Mouse (Mus musculus) CH12.LX (cell line): ENCODE results near the gene Tnfsf4. TPM values are rescaled to one million over a fixed set of nuclear protein-coding genes. Genes with fewer than 3 reads are reported as not detected.

Source experiments
- DNase-seq: peaks from one replicate; pipeline ENCODE4 v3.0.0-alpha.2; 2013; ENCODE audit errors: extremely low read depth
- H3K27ac ChIP-seq: 2 replicates; pipeline ENCODE4 v1.5.1; 2012; ENCODE audit warnings: low read depth, mild to moderate bottlenecking, control low read depth, moderate library complexity; ENCODE audit not compliant: insufficient read depth
- H3K27me3 ChIP-seq: replicated peaks from 2 replicates; pipeline ENCODE3; 2012; ENCODE audit warnings: inconsistent platforms
- H3K36me3 ChIP-seq, 2 experiments: replicated peaks in 1 of 2; 2 replicates each; pipeline versions ENCODE3 to v1.6.1; 2012; ENCODE audit warnings: inconsistent platforms in 1 of 2, low read length in 1 of 2, mild to moderate bottlenecking in 1 of 2, mixed read lengths in 1 of 2, moderate library complexity in 1 of 2; ENCODE audit not compliant: control insufficient read depth in 1 of 2, insufficient read depth in 1 of 2
- H3K4me1 ChIP-seq, 2 experiments: 2 replicates each; pipeline ENCODE4 v1.6.1; 2012; ENCODE audit warnings: inconsistent platforms in 1 of 2, moderate library complexity in 1 of 2; ENCODE audit not compliant: insufficient read depth in 2 of 2, control insufficient read depth in 1 of 2
- H3K4me2 ChIP-seq: 2 replicates; pipeline ENCODE4 v1.6.1; 2012; ENCODE audit warnings: low read depth, mild to moderate bottlenecking, control low read depth; ENCODE audit not compliant: poor library complexity, insufficient read depth, severe bottlenecking
- H3K4me3 ChIP-seq, 3 experiments: fragments of 150-350 bp in 1 of 3; sonication (generic) in 1 of 3; replicated peaks in 1 of 3; 2 replicates each; pipeline versions ENCODE3 to v1.5.1; 2011 to 2012; ENCODE audit warnings: low read depth in 2 of 3, low read length in 2 of 3, mild to moderate bottlenecking in 2 of 3, moderate library complexity in 2 of 3, control low read depth in 1 of 3, improper control_type of control experiment in 1 of 3, inconsistent platforms in 1 of 3, mixed read lengths in 1 of 3; ENCODE audit not compliant: poor library complexity in 1 of 3
- H3K79me2 ChIP-seq: replicated peaks from 2 replicates; pipeline ENCODE4 v1.6.1; 2012; ENCODE audit warnings: mild to moderate bottlenecking, moderate library complexity; ENCODE audit not compliant: control insufficient read depth, poor library complexity, insufficient read depth, severe bottlenecking; ENCODE audit errors: extremely low read depth
- H3K9ac ChIP-seq: 2 replicates; pipeline ENCODE4 v1.6.1; 2012; ENCODE audit warnings: low read depth, mild to moderate bottlenecking, control low read depth, moderate library complexity; ENCODE audit not compliant: insufficient read depth
- H3K9me3 ChIP-seq: replicated peaks from 2 replicates; pipeline ENCODE3; 2012; ENCODE audit warnings: low read length, inconsistent platforms, mixed read lengths
- CTCF ChIP-seq, 2 experiments: IDR thresholded peaks in 1 of 2; conservative IDR thresholded peaks in 1 of 2; 2 replicates each; pipeline ENCODE4 v1.5.1; 2011 to 2012; ENCODE audit warnings: low read depth in 2 of 2, low read length in 2 of 2, improper control_type of control experiment in 1 of 2, inconsistent platforms in 1 of 2, mild to moderate bottlenecking in 1 of 2, moderate library complexity in 1 of 2
- HCFC1 ChIP-seq: IDR thresholded peaks from 2 replicates; pipeline ENCODE4 v1.6.1; 2012; ENCODE audit warnings: low read depth, mild to moderate bottlenecking, inconsistent platforms, low read length, improper control_type of control experiment
- IRF4 ChIP-seq: IDR thresholded peaks from 2 replicates; pipeline ENCODE4 v1.6.1; 2014; ENCODE audit warnings: low read depth, mild to moderate bottlenecking, inconsistent platforms, low read length, improper control_type of control experiment
- MAZ ChIP-seq: IDR thresholded peaks from 2 replicates; pipeline ENCODE4 v1.6.1; 2012; ENCODE audit warnings: low read depth, mild to moderate bottlenecking, inconsistent platforms, low read length, improper control_type of control experiment, moderate library complexity
- MEF2A ChIP-seq: IDR thresholded peaks from 2 replicates; pipeline ENCODE4 v1.6.1; 2014; ENCODE audit warnings: low read depth, mild to moderate bottlenecking, inconsistent platforms, low read length, improper control_type of control experiment, borderline replicate concordance
- MYC ChIP-seq: IDR thresholded peaks from 2 replicates; pipeline ENCODE4 v1.6.1; 2011; ENCODE audit warnings: low read depth, mild to moderate bottlenecking, improper control_type of control experiment, low read length
- NRF1 ChIP-seq: IDR thresholded peaks from 2 replicates; pipeline ENCODE4 v1.6.1; 2014; ENCODE audit warnings: low read depth, mild to moderate bottlenecking, inconsistent platforms, low read length, improper control_type of control experiment, moderate library complexity
- RCOR1 ChIP-seq: conservative IDR thresholded peaks from 2 replicates; pipeline ENCODE4 v1.6.1; 2012; ENCODE audit warnings: low read depth, mild to moderate bottlenecking, inconsistent platforms, low read length, improper control_type of control experiment
- USF1 ChIP-seq: IDR thresholded peaks from 2 replicates; pipeline ENCODE4 v1.6.1; 2014; ENCODE audit warnings: low read depth, mild to moderate bottlenecking, inconsistent platforms, low read length, improper control_type of control experiment
- dilution Hi-C: fragments of 300-500 bp; cut with MboI; formaldehyde crosslinking; loops from 2 replicates; pipeline ENCODE4 v1.14.3; 2020; ENCODE audit warnings: low sequenced_read_pairs; ENCODE audit not compliant: extremely low pct_unique_long_range_greater_than_20kb, extremely low pct_ligation_motif_present
- in situ Hi-C: fragments of 300-500 bp; cut with MboI; formaldehyde crosslinking; loops from 3 replicates; pipeline ENCODE4 v1.14.3; 2019; ENCODE audit warnings: low sequenced_read_pairs, low pct_ligation_motif_present, low pct_unique_long_range_greater_than_20kb, mixed read lengths
- polyA plus RNA-seq: library from polyadenylated mRNA; unstranded; fragments of >175 nt; gene quantifications from 2 replicates; pipeline ENCODE4 v1.2.1, GENCODE M21; 2012; ENCODE audit warnings: low read depth; ENCODE audit not compliant: insufficient read length
- total RNA-seq, 2 experiments: library from RNA; depleted of rRNA; stranded (reverse); fragments of 300-350 nt in 1 of 2; fragments of >200 nt in 1 of 2; gene quantifications; 2 replicates each; pipeline ENCODE4 v1.2.3; 2012 to 2014

Tnfsf4 gene
- total and polyA plus RNA-seq, 3 experiments = 0.08 to 0.15 TPM; not detected in 1

- no peak overlapping the region for H3K4me2 ChIP-seq
- dilution Hi-C loops = no loop called here
- no peak for TF ChIP-seq USF1
- TF ChIP-seq IRF4 = no peak
- TF ChIP-seq MYC = no peak
- TF ChIP-seq CTCF (conservative IDR thresholded peaks at IDR 0.05 in 1 of 2, IDR thresholded peaks at IDR 0.05 in 1 of 2; ENCODE audit: low read depth in 2 of 2, low read length in 2 of 2) = no peak
- TF ChIP-seq, all 38 proteins: peak for 0
These were observed 24.7 kb downstream of the Tnfsf4 start for GRCm38 (mm10) chr1:161419926-161420325.

GRCm38 (mm10) chr1:161420646-161421045, 25.4 kb downstream of the Tnfsf4 start:
- TF ChIP-seq RCOR1 = no peak
- Histone ChIP-seq H3K27ac (no peak overlapping the region), H3K9me3 (no peaks in the 10 kb centered on the region), H3K36me3 (no peaks in the 10 kb centered on the region), H3K4me2 (no peak overlapping the region), H3K4me3 (no peak overlapping the region), H3K9ac (no peak overlapping the region), H3K27me3 (no peaks in the 10 kb centered on the region), H3K79me2 (no peaks in the 10 kb centered on the region), H3K4me1 (peaks cover 4 to 7% of the 10 kb centered on the region in 2 experiments; a peak in 3 of 4 replicates)
- DNase-seq = no peak
- dilution Hi-C loops (no loop called here), in situ Hi-C loops (no loop called here)

More at GRCm38 (mm10) chr1:161419926-161420325, 24.7 kb downstream of the Tnfsf4 start:
- no peak overlapping the region for H3K4me3 ChIP-seq
- no peak overlapping the region for H3K27ac ChIP-seq
- H3K4me1 ChIP-seq = peaks cover 4 to 7% of the 10 kb centered on the region in 2 experiments; a peak in 3 of 4 replicates
- no peaks in the 10 kb centered on the region for H3K9me3 ChIP-seq
- H3K9ac ChIP-seq = no peak overlapping the region
- no peak for DNase-seq
- in situ Hi-C loops = no loop called here
- H3K27me3 ChIP-seq = no peaks in the 10 kb centered on the region
- no peaks in the 10 kb centered on the region for H3K36me3 ChIP-seq
- H3K79me2 ChIP-seq = no peaks in the 10 kb centered on the region

GRCm38 (mm10) chr1:161426277-161427056, 31.3 kb downstream of the Tnfsf4 start:
- Histone ChIP-seq H3K27ac (no peak overlapping the region), H3K4me2 (no peak overlapping the region), H3K27me3 (no peaks in the 10 kb centered on the region), H3K9ac (no peak overlapping the region), H3K4me1 (peaks cover 0 to 7% of the 10 kb centered on the region in 2 experiments; a peak in 2 of 4 replicates), H3K79me2 (no peaks in the 10 kb centered on the region), H3K9me3 (no peaks in the 10 kb centered on the region), H3K4me3 (no peak overlapping the region), H3K36me3 (no peaks in the 10 kb centered on the region)
- in situ Hi-C loops (no loop called here), dilution Hi-C loops (no loop called here)
- no peak for TF ChIP-seq MAZ
- no peak for TF ChIP-seq NRF1
- no peak for TF ChIP-seq MEF2A
- no peak for TF ChIP-seq HCFC1
- no peak for TF ChIP-seq MYC
- no peak for DNase-seq
